Mouse (Mus musculus) adipose tissue, adult 10 weeks (tissue): Measurements from ENCODE around the gene Morn5. TPM values are rescaled to one million over a fixed set of nuclear protein-coding genes. Genes with fewer than 3 reads are reported as not detected.

Experiments used
- polyA plus RNA-seq: library from polyadenylated mRNA; stranded (reverse); fragments of 350-450 nt; fragmentation: Illumina TruSeq; extraction: RNeasy Lipid Tissue Mini Kit (QIAGEN cat#74804); gene quantifications from one replicate; pipeline ENCODE4 v1.2.3, GENCODE M21; 2014; ENCODE audit warnings: low read depth, low replicate concordance

Gene Morn5
- polyA plus RNA-seq = 9.6 TPM

DNA sequence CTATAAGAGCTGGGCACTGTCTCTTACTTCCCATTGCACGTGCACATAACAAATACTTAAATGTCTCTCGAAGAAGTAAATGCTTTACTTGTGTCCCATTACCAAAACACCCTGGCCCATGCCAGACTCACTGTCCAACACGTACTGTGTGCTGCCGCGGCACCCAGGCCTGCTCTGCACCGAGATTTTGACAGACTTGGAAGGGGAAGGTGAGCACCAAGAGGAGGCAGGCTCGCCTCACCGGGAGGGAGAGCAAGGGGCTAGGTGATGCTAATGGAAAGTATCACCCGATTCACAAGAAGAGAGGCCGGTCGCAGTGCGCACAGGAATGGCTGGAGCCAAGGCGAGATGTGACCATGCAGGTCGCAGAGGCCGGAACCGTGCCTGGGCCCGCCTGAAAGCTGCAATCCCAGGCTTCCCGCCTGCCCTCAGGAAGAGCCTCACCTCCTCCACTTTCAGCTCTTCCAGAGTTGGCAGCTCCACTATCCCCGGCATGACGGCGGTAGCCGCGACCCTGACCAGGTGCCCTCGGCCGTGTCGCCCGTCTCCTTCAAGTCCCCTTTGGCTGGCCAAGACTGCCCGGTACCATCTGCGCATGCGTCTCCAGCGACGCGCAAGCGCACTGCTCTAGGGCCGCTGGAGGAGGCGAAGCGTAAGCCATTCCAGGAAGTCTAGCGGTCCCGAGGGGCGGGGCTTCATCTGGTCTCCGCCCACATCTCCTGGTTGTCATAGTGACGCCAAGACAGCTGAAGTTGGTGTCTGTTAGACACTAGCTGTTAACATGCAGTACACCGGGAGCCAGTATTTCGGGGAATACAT is at the start of gene Morn5, which contains the start of gene Ndufa8:
Gene Morn5, plus strand, starts transcription at position 711 of the 819 bp plus-strand sequence.
Gene Ndufa8, minus strand, starts transcription at position 659 of the 819 bp plus-strand sequence.

DNA sequence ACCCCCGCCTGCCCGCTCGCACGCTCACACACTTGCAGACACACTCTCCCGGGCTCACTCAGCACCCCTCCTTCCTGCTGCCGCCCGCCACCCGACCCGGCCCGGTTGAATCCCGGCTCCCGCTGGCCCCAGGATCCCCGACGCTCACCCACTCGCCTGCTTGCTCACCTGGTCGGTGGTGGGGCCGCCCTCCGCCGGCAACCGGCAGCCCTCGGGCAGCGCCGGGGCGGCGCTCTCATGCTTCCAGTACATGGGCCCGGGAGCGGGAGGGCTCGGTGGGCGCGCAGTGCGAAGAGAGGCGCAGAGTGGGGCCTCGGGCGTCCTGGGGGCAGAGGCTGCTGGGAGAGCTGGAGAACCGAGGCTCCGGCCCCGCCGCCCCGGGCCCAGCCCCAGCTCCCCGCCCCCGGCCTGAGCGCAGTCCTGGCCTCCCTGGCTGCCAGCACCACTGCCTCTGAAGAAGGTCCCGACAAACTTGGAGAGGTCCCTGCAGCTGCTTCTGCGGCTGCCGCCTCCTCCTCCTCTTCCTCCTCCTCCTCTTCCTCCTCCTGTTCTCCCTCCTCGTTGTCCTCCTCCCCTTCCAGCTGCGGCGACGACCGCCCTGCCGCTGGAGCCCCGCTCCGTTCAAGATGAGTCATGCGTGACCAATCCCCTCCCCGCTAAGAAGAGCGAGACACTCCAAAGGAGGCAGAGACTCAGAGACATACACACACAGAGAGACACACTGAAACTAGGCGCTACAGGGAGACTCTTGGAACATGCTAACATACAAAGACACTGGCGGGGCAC is 55.9 kb downstream of the Morn5 start, which contains the start of gene Lhx6:
Gene Lhx6, minus strand, starts transcription at position 453 of the 786 bp plus-strand sequence.

Other genes with a start within 250 kb of the Morn5 start
- 1.4 TPM for gene Ttll11, start 69.5 kb upstream of the Morn5 start, polyA plus RNA-seq
- gene Ndufa8, start 52 bp upstream of the Morn5 start, polyA plus RNA-seq = 135 TPM
- gene Lhx6, start 56.0 kb downstream of the Morn5 start, polyA plus RNA-seq = 7.6 TPM
- gene Mrrf, start 86.9 kb downstream of the Morn5 start, polyA plus RNA-seq = 13.5 TPM
- gene Rbm18, start 87.3 kb downstream of the Morn5 start, polyA plus RNA-seq = 28.2 TPM
- gene Ptgs1, start 181.0 kb downstream of the Morn5 start, polyA plus RNA-seq = 62.7 TPM